Mouse (Mus musculus): ENCODE results near the gene Ctla4.

The Ctla4 gene

GRCm38 (mm10) chr1:60930397-60930796, 43.6 kb downstream of the Ctla4 start:
- no peak for DNase-seq

GRCm38 (mm10) chr1:60935968-60936581, 49.3 kb downstream of the Ctla4 start:
- DNase-seq: no peak

GRCm38 (mm10) chr1:60936963-60937711, 50.3 kb downstream of the Ctla4 start:
- no peak for DNase-seq

GRCm38 (mm10) chr1:60938256-60938655, 51.5 kb downstream of the Ctla4 start:
- DNase-seq: peak; percentile 15

GRCm38 (mm10) chr1:60938974-60939373, 52.2 kb downstream of the Ctla4 start:
- no peak for DNase-seq

- no peak for DNase-seq
These were observed 53.2 kb downstream of the Ctla4 start for GRCm38 (mm10) chr1:60940023-60940422.

- DNase-seq: no peak
These were observed 53.8 kb downstream of the Ctla4 start for GRCm38 (mm10) chr1:60940620-60941019.

- DNase-seq: no peak
These were observed 54.6 kb downstream of the Ctla4 start for GRCm38 (mm10) chr1:60941056-60942048.

- DNase-seq: no peak
These were observed 56.1 kb downstream of the Ctla4 start for GRCm38 (mm10) chr1:60942921-60943320.

GRCm38 (mm10) chr1:60945633-60946401, 59.0 kb downstream of the Ctla4 start:
- no peak for DNase-seq

- no peak for DNase-seq
These were observed 61.3 kb downstream of the Ctla4 start for GRCm38 (mm10) chr1:60948112-60948511.

GRCm38 (mm10) chr1:60952958-60953357, 66.2 kb downstream of the Ctla4 start:
- no peak for DNase-seq

- no peak for DNase-seq
These were observed 66.9 kb downstream of the Ctla4 start for GRCm38 (mm10) chr1:60953686-60954085.

- DNase-seq: no peak
These were observed 68.0 kb downstream of the Ctla4 start for GRCm38 (mm10) chr1:60954759-60955158.

- no peak for DNase-seq
These were observed 68.4 kb downstream of the Ctla4 start for GRCm38 (mm10) chr1:60955186-60955585.

- no peak for DNase-seq
These were observed 69.4 kb downstream of the Ctla4 start for GRCm38 (mm10) chr1:60956196-60956595.

- DNase-seq: no peak
These were observed 71.5 kb downstream of the Ctla4 start for GRCm38 (mm10) chr1:60958287-60958686.

GRCm38 (mm10) chr1:60959246-60959645, 72.4 kb downstream of the Ctla4 start:
- no peak for DNase-seq

GRCm38 (mm10) chr1:60960451-60960850, 73.7 kb downstream of the Ctla4 start:
- DNase-seq: peak; percentile 49

GRCm38 (mm10) chr1:60961080-60961479, 74.3 kb downstream of the Ctla4 start:
- DNase-seq: peak; percentile 67

GRCm38 (mm10) chr1:60962095-60962494, 75.3 kb downstream of the Ctla4 start:
- DNase-seq: no peak

Data from kidney, postnatal 14 days (tissue).